Mouse (Mus musculus) lung, embryonic 16.5 days (tissue): ENCODE data around the gene St6galnac3. TPM values are rescaled to one million over a fixed set of nuclear protein-coding genes. Genes with fewer than 3 reads are reported as not detected.

ENCODE experiments used
- ATAC-seq: fragments of 200-750 bp; cut with Nextera tagmentation; 2 replicates; pipeline ENCODE4 v1.8.0; 2017; ENCODE audit warnings: low read depth, mild to moderate bottlenecking, moderate library complexity
- H3K27ac ChIP-seq: fragments of 300-500 bp; sonication (generic); 2 replicates; pipeline ENCODE4 v1.5.1; 2014; ENCODE audit warnings: mild to moderate bottlenecking, control low read depth, low read length
- H3K27me3 ChIP-seq: fragments of 300-500 bp; sonication (generic); 2 replicates; pipeline ENCODE4 v1.6.1; 2014; ENCODE audit warnings: low read depth, low read length, mixed read lengths; ENCODE audit not compliant: control insufficient read depth, insufficient read depth
- H3K36me3 ChIP-seq: fragments of 300-500 bp; sonication (generic); 2 replicates; pipeline ENCODE4 v1.6.1; 2014; ENCODE audit warnings: low read length; ENCODE audit not compliant: control insufficient read depth, insufficient read depth
- H3K4me1 ChIP-seq: fragments of 300-500 bp; sonication (generic); replicated peaks from 2 replicates; pipeline ENCODE4 v1.6.1; 2014; ENCODE audit warnings: low read length, mixed read lengths; ENCODE audit not compliant: control insufficient read depth, insufficient read depth
- H3K4me2 ChIP-seq: fragments of 300-500 bp; sonication (generic); 2 replicates; pipeline ENCODE4 v1.6.1; 2014; ENCODE audit warnings: low read depth, low read length, control low read depth
- H3K4me3 ChIP-seq: fragments of 300-500 bp; sonication (generic); 2 replicates; pipeline ENCODE4 v1.5.1; 2014; ENCODE audit warnings: mild to moderate bottlenecking, low read length, control low read depth
- H3K9ac ChIP-seq: fragments of 300-500 bp; sonication (generic); 2 replicates; pipeline ENCODE4 v1.6.1; 2014; ENCODE audit warnings: low read length, control low read depth
- H3K9me3 ChIP-seq: fragments of 300-500 bp; sonication (generic); 2 replicates; pipeline ENCODE4 v1.6.1; 2016; ENCODE audit warnings: low read length; ENCODE audit not compliant: control insufficient read depth
- WGBS: fragments of 180-500 bp; shearing (Covaris S2); extraction: QIAGEN DNeasy Blood & Tissue Kit; methylation state at CpG from one replicate; pipeline ENCODE4 v1.1.7; 2014; 5-methylcytosine and 5-hydroxymethylcytosine counted together
- polyA plus RNA-seq: library from polyadenylated mRNA; unstranded; fragments of >200 nt; fragmentation: Nextera tagmentation; extraction: Ambion mirVana; gene quantifications from 2 replicates; pipeline ENCODE4 v1.2.1, GENCODE M21; 2015

St6galnac3 gene
- polyA plus RNA-seq, 1 experiment from 2014 or later: 28.4 TPM

DNA sequence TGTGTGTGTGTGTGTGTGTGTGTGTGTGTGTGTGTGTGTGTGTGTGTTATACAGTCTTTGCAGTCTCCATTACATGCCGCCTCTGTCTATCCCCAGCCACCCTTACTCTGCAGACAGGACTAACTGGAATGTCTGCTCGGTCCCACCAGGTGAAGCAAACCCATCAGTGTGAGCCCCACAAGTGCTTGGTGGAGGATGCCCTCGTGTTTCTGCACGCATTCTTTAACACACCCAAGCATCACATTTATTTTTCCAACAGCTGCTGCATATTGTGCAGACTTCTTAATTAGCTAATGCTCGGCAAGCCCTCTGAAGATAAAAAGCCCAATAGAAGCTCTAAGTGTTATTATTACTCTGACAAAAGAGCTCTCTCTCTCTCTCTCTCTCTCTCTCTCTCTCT is 268.7 kb downstream of the St6galnac3 start:
- 75% methylated on average over 5 of the region's 5 CpGs for WGBS
- H3K4me3 ChIP-seq: no peak overlapping the region
- H3K27ac ChIP-seq: no peak overlapping the region
- no peaks in the 10 kb centered on the region for H3K27me3 ChIP-seq
- H3K9me3 ChIP-seq: no peaks in the 10 kb centered on the region
- ATAC-seq: no peak
- H3K4me2 ChIP-seq: no peak overlapping the region
- H3K36me3 ChIP-seq: no peaks in the 10 kb centered on the region
- H3K4me1 ChIP-seq: no peaks in the 10 kb centered on the region
- H3K9ac ChIP-seq: no peak overlapping the region

DNA sequence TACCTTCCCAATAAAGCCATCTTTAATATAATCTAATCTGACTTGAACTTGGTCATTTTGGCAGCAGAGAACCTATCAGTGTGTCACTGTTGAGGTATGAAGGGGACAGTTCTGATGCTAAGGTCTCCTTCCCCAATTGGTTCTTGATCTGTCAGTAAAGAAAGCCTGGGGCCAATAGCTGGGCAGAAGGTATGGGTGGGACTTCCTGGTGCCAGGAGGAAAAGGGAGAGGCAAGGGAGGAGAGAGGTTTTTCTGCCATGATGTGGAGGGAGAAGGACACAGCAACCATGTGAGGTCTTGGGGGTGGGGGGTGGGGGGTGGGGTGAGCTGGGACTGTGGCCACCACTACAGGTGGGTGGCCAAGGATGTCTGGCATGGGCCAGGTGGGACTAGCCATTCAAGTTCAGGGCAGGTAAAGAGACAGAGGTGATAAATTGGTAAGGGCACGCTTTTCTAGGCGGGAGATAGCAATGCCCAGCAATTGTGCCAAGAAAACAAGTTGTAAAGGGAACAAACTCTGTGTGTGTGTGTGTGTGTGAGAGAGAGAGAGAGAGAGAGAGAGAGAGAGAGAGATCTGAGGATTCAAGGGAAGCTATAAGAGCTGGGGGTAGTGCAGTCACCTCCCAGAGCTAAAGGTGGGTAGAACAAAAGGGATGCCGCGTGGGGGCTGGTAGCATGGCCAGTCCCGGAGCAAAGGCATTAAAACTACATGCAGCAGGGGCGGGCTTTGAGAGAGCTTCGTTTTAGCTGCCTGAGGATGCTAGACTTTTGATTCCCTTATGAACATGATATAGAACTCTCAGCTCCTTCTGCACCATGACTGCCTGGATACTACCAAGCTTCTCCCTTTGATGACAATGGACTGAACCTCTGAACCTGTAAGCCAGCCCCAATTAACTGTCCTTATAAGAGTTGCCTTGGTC is 271.6 kb downstream of the St6galnac3 start:
- Histone ChIP-seq H3K9ac (no peak overlapping the region), H3K27me3 (no peaks in the 10 kb centered on the region), H3K36me3 (no peaks in the 10 kb centered on the region), H3K4me2 (no peak overlapping the region), H3K27ac (no peak overlapping the region), H3K9me3 (no peaks in the 10 kb centered on the region), H3K4me3 (no peak overlapping the region), H3K4me1 (no peaks in the 10 kb centered on the region)
- ATAC-seq: no peak
- 86% methylated on average over 7 of the region's 7 CpGs for WGBS

- Histone ChIP-seq H3K9me3 (no peaks in the 10 kb centered on the region), H3K4me2 (no peak overlapping the region), H3K27me3 (no peaks in the 10 kb centered on the region), H3K36me3 (no peaks in the 10 kb centered on the region), H3K4me3 (no peak overlapping the region), H3K27ac (no peak overlapping the region), H3K9ac (no peak overlapping the region), H3K4me1 (no peaks in the 10 kb centered on the region)
- 92% methylated on average over 3 of the region's 3 CpGs for WGBS
- no peak for ATAC-seq
These were observed 272.5 kb downstream of the St6galnac3 start for GRCm38 (mm10) chr3:153452299-153452996.

DNA sequence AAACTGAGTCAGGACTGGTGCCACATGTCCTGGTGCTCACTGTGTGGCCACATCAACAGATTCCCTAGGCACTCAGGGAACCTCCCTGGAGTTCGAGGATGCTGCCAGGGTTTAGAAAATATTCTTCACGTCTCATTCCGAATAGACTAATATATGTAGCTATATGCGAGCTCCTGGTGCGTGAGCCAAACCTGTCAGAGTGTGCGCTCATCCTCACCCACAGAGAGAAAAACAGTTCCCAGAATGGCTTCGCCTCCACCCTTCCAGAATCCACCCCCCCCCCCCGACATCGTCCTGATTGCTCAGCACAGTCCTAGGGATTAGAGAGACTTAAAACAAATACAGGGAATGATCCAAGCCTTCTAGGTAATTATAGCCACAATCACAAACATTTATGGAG is 283.6 kb downstream of the St6galnac3 start:
- H3K4me2 ChIP-seq: no peak overlapping the region
- H3K9ac ChIP-seq: no peak overlapping the region
- no peaks in the 10 kb centered on the region for H3K36me3 ChIP-seq
- H3K4me1 ChIP-seq: no peaks in the 10 kb centered on the region
- no peaks in the 10 kb centered on the region for H3K9me3 ChIP-seq
- 85% methylated on average over 9 of the region's 9 CpGs for WGBS
- no peak overlapping the region for H3K27ac ChIP-seq
- ATAC-seq: no peak
- no peak overlapping the region for H3K4me3 ChIP-seq
- no peaks in the 10 kb centered on the region for H3K27me3 ChIP-seq

GRCm38 (mm10) chr3:153436076-153437021 is 288.6 kb downstream of the St6galnac3 start:
- no peak overlapping the region for H3K4me2 ChIP-seq
- WGBS: 73% methylated on average over 17 of the region's 17 CpGs
- ATAC-seq: no peak

GRCm38 (mm10) chr3:153433010-153433409 is 292.0 kb downstream of the St6galnac3 start:
- H3K4me3 ChIP-seq: no peak overlapping the region
- ATAC-seq: no peak
- no peaks in the 10 kb centered on the region for H3K27me3 ChIP-seq
- no peak overlapping the region for H3K4me2 ChIP-seq
- no peak overlapping the region for H3K27ac ChIP-seq
- no peak overlapping the region for H3K9ac ChIP-seq
- no peaks in the 10 kb centered on the region for H3K9me3 ChIP-seq
- 74% methylated on average over 8 of the region's 8 CpGs for WGBS
- no peaks in the 10 kb centered on the region for H3K36me3 ChIP-seq
- no peaks in the 10 kb centered on the region for H3K4me1 ChIP-seq

More at GRCm38 (mm10) chr3:153436076-153437021, 288.6 kb downstream of the St6galnac3 start:
- Histone ChIP-seq H3K9ac (no peak overlapping the region), H3K9me3 (no peaks in the 10 kb centered on the region), H3K27me3 (no peaks in the 10 kb centered on the region), H3K36me3 (no peaks in the 10 kb centered on the region), H3K4me3 (no peak overlapping the region), H3K27ac (no peak overlapping the region), H3K4me1 (no peaks in the 10 kb centered on the region)

- H3K4me1 ChIP-seq: no peaks in the 10 kb centered on the region
- H3K27ac ChIP-seq: no peak overlapping the region
- no peak overlapping the region for H3K9ac ChIP-seq
- no peaks in the 10 kb centered on the region for H3K36me3 ChIP-seq
- H3K27me3 ChIP-seq: no peaks in the 10 kb centered on the region
- H3K4me2 ChIP-seq: no peak overlapping the region
- no peak for ATAC-seq
- 80% methylated on average over 6 of the region's 6 CpGs for WGBS
- no peaks in the 10 kb centered on the region for H3K9me3 ChIP-seq
- H3K4me3 ChIP-seq: no peak overlapping the region
These were observed 292.7 kb downstream of the St6galnac3 start for GRCm38 (mm10) chr3:153432053-153432816.

DNA sequence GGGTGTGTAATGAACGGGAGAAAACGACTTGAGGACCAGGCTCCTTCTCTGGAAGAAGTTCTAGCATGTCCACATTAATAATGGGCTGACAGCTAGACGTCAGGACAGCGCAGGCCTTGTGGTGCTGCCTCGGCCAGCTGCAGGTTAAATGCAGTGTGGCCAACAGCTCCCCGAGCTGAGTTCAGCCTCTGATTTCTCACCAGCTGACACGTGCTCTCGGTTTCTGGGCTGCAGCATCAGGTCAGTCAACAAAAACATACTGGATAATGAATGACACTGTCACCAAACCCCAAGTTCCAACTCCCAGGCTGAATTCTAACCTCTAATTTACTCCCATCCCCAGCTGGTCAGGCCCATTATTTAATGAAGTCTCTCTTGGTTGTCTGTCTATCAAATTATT is 295.1 kb downstream of the St6galnac3 start:
- no peak for ATAC-seq
- Histone ChIP-seq H3K27me3 (no peaks in the 10 kb centered on the region), H3K4me1 (no peaks in the 10 kb centered on the region), H3K36me3 (no peaks in the 10 kb centered on the region), H3K9me3 (no peaks in the 10 kb centered on the region), H3K27ac (no peak overlapping the region), H3K9ac (no peak overlapping the region), H3K4me2 (no peak overlapping the region), H3K4me3 (no peak overlapping the region)
- 41% methylated on average over 8 of the region's 8 CpGs for WGBS
